Mouse (Mus musculus) spleen, adult 12 weeks (tissue): ENCODE results near the gene Arhgap25.
"Not testable (repeated sequence)": the region's sequence is repeated elsewhere in the genome, so short reads cannot be mapped to it uniquely, and the experiment has no call there.

ENCODE experiments used
- DNase-seq: peaks from one replicate; pipeline ENCODE4 v3.0.0; 2022; ENCODE audit warnings: low spot score

Gene Arhgap25

DNA sequence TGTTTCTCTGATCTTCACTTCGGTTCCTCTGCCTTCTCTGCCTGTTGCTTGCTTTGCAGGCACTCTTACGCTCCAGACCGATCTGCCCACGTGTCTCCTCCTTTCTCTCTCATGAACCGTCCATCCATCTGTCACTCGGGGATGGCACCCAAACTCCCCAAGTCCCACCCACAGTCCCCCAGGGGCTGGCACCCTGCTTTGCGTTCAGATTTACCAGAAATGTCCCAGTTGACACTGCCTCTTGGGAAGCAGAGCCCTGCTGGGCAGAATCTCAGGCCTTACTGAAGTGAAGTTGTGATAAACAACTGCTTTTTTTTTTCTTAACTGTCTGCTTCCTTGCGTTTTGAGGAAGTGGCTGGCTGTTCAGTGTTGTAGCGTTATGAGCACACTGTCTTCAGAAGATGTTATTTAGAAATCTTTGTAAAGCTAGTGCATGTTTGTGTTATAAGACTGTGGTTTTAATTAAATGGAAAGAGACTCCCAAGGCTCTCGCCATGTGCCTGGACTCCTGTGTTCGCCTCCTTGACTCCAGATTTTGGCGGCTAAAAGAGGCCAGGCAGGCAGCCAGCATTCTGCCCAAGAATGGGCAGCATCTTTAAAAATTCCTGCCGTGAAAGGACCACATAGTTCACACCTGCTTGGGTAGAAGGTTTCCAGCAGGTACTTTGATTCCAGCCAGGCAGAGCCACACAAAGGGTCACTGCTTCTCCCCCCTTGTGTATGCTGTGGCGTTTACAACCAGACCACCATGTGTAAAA, at the start of gene Arhgap25:
Arhgap25 (minus strand) TSS at position 307 of the 758 bp plus-strand sequence.
- DNase-seq, result peak; percentile 43

DNA sequence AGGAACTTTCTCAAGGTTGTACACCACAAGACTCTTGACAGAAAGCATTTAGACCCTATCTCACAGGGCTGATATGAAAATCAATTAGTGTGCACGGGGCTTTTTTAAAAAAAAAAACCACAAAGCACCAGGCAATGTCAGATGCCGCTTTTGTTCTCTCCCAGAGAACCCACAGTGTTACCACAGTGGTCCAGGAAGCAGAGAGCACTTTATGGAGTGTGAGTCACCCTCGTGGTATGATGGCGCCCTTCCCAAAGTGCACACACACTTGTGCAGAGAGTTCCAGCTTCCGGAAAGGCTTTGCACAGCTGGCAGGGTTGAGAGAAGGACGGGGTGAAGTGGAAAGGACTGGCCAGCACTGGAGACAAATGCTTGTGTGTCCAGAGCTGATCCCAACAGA, 49.4 kb upstream of the Arhgap25 start:
- no peak for DNase-seq

DNA sequence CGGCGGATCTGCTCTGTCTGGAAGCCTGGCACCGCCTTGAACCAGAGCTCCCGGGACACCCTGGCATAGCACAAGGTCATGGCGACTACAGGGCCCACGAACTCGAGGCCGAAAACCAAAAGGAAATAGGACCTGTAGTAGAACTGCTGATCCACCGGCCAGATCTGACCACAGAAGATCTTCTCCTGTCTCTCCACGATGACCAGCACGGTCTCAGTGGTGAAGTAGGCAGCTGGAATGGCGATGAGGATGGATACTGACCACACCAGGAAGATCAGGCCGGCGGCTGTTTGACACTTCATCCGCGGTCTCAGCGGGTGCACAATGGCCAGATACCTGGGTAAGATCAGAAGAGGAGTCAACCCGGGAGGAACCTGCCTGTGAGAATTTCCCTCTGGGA, 48.5 kb upstream of the Arhgap25 start:
- DNase-seq, result no peak

DNA sequence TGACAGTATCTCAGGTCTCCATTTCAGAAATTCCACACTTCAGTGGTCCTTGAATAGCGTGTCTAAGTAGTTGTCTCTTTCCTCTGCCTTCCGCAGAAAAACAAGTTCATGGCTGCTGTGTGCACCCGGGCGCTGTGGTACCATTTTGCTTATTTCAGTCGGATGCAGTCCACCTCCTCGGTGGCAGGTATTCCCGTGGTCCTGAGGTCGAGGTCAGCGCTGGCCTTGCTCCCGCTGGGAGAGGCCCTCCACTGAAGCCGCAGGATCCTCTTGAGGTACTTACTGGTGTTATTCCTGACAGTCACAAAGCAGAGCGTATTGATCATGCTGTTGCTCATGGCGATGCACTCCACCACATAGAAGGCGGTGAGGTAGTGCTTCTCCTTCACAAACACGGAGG, 48.0 kb upstream of the Arhgap25 start:
- no peak for DNase-seq

DNA sequence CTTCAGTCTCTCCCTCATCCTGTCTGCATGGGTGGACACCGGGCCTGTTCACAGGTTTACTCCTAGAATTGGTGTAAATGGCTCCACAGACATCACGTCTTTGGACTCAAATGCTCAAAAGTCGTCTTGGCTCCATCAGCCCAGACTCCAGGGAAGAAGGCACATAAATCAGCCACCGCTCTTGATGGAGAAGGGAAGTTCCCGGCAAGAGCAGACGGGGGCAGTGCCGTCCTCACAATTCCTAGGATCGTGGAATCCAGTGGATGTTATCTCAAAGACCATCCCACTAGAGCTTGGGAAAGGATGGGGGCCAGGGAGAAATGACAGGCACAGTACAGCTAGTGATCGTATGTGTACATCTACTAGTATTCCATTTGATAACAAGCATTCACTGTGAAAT, 45.2 kb upstream of the Arhgap25 start:
- no peak for DNase-seq

DNA sequence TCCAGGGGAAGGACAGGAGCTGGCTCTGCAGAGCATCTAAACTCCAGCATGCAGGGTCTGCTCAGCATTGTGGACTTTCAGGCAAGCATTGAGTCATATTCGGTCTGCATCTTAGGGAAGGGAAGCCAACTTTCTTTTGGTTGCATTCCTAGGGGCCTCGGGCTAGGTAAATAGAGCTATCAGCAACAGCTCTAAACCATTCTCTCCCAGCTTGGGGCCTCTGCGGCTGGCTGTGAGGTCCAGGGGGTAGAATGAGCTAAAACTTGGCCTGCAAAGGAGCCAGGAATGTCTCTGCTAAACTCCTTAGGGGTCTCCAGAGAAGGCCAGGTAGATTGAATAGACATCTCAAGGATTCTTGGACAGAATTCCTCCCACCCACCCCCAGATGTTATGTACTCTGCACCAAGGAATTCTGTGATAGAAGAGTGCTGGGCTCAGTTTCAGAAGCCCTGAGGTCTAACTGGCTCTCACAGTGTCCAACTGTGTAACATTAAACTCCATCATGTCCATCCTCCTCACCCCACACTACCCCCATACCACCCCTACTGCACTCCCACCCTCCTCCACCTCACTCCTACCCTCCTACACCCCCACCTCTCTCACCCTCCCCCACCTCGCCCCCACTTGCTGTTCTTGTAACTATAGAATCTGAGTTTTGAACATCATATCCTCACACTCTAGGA, 43.7 kb upstream of the Arhgap25 start:
- no peak for DNase-seq

DNA sequence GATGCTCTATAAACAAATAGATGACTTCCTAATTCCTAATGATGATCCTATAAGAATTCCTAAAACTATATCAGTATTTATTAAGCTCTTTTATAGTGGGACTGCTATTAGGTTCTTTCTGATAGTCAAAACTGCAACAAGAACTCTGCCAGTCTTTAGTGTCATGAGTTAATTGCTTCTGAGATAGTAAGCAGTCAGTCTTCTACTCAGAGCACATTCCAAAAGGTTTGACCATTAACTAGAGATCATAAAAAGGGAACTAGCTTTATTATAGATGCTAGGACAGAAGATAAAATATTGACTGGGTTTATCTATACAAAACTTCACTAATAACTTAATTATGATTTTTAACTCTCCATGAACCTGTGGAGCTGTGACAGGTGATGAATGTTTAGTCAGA, 38.8 kb upstream of the Arhgap25 start:
- DNase-seq, result not testable (repeated sequence)

DNA sequence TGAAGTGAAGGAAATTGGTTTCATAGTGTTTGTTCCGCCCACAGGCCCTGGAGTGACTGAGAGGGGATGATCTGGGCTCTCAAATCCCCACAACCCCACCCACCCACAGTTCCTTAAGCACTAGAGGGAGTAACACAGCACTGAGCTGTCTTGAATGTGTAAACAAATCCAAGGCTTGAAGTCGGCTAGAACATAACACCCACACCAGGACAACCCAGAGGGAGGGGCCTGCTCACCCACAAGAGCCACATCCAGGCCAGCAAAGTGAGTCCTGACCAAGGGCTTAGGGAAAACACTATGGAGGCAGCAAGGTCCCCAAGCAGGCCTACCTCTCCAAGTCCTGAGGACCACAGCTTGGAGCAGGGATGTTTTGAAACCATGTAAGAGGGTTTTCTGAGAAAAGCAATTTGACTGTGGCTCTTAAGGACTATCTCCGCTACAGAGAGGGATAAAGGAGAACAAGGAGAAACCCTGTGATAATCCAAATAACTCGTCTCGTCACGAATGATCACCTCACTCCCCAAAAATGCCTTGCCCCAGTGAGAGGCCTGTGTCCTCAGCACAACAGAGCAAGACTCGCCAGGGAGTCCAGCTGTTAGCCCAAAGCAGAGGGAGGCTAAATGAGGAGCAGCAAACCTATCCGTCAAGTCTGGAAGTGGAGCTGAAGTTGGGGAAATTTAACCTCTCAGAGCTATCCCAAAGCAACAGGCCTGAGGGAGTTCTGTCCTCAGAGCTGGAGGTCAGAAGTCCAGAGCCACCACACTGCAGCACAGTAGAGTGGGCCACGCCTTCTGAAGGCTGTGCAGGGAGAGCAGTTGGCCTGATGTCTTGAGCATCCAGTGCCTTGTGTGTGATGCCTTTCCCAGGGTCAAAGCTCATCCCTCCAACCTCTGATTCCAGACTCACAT, 34.9 kb upstream of the Arhgap25 start:
- DNase-seq, result no peak

DNA sequence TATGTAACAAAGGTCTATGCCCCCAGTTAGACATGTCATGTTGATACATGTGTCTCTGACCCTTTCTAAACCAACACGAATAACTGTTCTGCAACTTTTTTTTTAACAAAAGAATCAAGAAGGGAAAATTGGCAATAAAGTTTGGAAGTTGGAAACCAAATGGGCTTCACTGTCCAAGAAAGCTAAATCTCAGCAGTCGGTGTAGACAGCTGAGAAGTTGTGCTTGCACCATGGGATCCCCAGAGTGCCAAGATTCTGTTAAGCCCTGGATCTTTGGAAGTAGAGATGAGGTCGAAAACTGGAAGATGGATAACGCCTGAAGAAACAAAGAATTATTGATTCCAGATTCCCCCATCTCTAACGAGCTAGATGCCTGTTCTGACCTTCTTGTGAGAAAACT, 32.1 kb upstream of the Arhgap25 start:
- no peak for DNase-seq

DNA sequence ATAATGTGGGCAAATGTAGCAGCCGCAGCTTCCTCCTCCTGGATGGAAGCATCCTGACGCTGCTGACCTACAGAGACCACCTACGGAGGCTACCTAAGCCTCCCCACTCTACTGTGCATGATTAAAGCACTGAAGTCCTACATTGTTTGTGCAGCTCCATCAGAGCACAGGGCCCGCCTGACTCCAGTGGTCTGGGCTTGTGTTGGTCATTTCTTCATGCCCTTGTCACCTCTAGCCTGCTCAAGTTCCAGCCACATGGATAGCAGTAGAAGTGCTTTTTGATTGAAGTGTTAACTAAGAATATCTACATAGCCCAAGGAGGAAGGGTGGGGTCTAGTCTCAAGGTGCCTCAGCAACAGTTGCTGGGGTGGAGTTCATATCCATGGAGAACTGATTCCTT, 31.3 kb upstream of the Arhgap25 start:
- no peak for DNase-seq

DNA sequence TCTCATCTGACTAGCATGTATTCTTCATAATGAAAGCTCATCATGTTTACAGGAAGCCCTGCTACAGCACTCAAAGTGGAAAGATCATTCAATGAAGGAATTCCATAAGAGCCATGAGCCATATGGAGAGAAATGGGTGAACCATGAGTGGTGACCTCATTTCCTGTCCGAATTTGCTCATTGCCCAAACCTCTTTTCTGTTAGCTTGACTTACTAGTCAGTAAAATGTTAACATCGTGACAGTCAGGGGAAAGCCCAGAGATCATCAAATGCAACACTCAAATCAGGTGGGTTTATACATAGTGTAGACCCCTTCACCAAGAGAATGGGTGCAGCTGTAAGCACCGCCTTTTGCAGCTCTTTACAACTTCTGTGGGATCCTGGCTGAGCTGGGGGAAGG, 20.7 kb upstream of the Arhgap25 start:
- no peak for DNase-seq

DNA sequence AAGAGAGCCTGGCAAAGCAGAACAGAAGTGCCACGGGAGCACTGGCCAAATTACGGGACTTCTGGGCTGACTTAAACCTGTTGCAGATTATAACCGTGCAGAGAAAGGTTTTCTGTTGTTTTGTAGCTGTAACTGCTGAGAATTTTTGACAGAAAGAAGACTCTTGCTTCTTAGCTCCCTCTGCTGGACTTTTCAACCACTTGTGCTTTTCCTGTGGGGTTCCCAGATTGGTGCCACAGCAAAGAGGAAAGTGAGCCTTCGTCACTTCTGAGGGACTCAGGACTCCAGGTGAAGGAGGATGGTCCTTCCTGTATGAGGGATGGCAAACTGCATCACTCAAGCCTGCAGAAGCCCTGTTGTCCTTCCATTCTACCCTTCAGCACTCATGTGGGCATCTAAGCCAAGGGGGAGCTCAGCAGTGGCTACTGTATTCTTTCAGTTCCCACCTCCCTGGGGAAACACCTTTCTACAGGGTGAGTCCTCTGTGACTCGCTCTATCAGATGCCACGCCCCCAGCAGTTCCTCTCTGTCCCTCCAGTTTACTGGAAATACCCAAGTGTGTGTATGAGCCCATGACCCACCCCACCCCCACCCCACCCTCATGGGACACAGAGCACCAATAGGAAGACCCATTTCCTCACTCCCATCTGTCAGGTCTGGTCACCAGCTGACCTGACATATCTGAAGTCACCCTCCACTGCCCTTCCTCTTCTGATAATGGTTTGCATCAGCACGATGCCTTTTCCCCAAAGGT, 19.2 kb upstream of the Arhgap25 start:
- peak; percentile 49 for DNase-seq

DNA sequence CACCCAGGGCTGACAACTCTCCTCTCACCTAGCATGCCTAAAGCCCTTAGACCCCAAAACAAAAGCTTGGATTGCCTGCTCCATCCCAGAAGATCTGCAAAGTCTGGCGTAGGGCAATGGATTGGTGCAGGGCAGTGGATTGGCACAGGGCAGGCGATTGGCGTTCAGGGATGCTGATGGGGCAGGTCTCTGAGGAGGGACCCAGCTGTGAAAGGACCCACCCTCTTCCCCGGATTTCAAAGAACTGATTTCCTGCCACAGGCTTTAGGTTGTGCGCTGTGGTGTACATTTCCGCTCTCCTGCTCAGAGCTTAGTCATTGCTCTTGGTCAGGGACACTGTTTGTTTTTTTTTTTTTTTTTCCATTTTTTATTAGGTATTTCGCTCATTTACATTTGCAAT, 14.8 kb upstream of the Arhgap25 start:
- no peak for DNase-seq

DNA sequence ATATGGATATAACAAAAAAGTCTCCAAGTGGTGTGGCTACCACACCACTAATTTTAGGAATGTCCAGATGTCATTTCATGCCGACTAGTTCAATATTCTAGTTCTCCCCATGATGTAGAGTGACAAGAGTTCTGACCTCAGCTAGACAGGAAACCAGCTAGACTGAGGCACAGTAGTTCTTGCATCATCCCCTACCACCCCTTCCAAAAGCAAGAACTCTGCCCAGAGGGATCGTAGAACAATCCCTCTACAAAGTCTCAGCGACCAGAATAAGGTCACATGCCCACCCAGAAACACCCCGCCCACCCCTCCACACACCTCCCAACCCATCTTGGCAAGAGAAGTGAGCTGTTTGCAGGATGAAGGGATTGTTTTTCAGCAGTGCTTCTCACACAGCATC, 14.4 kb upstream of the Arhgap25 start:
- DNase-seq, result no peak

DNA sequence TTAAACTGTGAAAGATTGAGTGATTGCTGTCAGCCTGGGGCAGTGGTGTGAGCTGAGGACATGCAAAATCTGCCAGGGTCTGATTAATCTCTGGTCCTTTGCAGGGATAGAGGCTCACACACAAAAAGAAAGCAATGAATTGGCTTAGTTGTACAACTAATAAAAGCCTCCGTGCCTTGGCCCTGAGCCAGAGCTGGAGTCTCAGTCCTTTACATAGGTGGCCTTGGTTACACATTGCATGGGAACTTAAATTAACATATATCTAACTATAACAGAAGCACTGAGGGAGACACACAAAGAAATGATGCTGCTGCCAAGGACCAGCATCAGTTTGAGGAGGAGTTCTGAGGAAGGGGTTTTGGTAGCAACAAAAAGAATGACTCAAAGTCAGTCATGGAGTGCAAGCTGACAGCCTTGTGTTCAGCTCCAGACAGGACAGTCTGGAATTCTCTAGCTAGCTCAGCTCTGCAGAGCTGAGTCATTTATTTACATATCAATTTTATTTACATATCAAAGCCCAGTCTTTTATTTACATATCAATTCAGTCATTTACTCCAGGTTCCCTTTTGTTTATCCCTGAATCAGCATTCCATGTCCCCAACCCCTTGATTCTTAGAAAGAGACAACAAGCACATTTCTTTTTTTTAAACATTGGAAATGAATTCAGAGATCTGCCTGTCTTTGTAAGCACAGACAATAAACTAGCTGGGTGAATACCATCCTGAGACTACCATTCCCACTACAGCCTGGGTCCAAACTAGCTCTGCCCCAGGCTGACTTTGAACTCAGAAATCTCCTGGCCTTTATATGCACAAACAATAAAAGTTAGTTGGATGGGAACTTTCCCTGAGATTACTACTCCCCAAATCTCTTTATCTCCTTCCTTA, 12.5 kb upstream of the Arhgap25 start:
- DNase-seq, result no peak

DNA sequence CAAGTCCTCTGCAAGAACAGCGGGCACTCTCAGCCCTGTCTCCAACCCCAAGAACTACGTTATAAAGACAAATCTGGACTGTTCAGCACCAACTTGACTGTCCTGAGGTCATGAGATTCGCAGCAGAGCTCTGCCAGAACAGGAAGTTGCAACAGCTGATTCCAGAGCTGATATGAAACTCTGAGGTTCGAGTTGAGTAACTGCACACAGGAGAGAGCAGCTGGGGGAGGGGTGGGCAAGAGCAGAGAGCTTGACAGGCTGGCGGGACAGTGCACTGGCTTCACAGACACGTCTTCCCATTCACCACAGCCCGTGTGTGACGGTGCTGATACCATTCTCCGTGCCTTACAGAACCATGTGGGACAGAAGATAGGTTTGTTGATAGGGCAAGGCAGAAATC, 9.0 kb upstream of the Arhgap25 start:
- peak; percentile 50 for DNase-seq

DNA sequence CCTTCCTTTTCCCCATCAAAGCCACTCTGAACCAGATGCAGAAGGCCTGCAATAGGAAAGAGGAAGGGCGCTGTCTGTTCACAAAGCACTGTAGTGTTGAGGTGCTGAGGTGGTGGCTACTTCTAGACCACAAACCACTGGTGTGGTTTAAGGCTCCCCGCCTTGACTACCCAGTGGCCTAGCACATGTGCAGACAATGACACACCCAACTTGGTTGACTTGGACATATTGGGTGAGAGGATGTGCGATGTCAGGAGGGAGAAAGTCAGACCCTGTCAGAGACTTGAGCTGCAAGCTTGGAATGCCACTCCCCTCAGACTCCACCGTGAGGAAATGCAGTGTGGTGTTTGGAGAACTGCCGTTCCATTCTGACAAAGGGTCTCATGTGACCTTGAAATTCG, 8.1 kb upstream of the Arhgap25 start:
- no peak for DNase-seq

DNA sequence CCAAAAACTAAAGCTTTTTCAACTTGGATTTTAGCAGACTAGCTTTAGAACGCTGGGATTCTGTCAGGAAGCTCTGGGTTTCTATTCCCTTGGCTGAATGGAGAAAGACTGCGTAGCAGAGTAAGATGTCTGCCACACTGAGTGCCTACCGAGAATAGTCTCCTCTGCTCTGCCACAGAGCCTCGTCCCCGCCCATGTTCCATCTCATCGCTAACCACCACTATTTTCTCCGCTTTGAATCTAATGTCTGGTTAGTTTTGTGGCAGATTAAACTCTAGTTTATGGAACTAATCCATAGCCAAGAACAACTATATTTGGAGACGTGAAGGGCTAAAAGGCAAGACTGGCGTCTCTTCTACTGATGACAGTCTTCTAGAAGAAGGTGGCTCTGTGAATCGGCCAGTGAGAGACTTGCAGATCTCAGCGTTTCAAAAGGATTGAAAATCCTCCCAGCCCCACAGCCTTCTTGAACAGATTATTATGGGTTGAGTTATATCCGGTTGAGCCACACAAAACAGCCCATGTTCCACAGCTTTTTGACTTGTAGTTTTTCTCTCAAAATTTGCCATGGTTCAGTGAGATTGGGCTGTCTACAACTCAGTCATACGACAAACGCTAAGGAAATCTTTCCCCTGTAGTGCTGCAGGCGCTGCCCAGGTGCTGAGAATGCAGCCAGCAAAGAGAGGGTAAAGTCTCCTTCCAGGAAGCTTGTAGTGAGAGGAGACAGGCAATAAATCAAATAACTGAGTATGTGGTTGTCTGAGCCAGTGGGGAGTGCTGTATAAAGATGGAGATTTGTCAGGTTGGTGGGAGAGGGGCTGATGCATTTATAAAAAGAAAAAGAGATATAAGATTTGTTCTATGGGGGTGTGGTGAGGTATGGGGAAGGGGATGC, 5.6 kb upstream of the Arhgap25 start:
- DNase-seq, result no peak

DNA sequence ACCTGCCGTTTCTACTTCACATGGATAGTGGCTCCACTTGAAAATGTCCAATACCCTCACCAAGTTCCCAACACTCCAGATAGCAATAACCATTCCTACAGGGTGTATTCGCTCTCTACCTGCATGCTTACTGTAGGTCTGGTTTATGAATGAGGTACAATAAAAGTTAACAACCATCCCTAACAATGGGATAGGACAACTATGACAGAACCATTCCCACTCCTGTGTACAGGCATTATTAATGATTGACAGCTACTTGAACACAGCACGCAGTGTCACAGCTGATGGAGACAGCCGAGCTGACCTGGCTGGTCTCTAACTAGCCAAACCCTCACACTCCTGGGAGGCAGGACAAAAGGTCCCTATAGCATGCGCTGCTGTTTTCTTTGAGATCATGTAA, 4.6 kb upstream of the Arhgap25 start:
- DNase-seq, result no peak

DNA sequence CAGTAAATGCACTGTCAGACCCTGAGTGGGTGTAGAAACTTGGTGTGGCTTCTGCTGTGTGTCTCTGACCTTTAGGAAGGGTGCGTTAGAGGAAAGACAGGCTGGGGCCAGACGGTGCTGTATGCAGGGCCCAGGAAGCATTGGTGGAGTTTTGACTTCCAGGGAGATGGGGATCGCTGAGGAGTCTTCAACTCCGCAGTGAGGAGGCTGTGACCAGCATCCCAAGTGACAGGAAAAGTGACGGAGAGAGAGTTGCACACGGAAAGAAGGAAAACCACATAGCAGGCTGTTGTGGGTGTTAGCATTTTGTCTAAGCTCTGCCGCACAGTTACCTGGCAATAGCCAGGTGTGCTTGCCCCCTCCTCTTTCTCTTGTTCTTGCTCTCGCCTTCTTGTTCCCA, 3.2 kb upstream of the Arhgap25 start:
- DNase-seq, result no peak
